Mouse (Mus musculus): ENCODE measurements at regions not wholly inside any gene's neighbourhood (a gene's known extent, or its start where the extent isn't known, plus 50 kb on each side); places are given as distances from the start of the nearest gene placed in this dataset.

DNA sequence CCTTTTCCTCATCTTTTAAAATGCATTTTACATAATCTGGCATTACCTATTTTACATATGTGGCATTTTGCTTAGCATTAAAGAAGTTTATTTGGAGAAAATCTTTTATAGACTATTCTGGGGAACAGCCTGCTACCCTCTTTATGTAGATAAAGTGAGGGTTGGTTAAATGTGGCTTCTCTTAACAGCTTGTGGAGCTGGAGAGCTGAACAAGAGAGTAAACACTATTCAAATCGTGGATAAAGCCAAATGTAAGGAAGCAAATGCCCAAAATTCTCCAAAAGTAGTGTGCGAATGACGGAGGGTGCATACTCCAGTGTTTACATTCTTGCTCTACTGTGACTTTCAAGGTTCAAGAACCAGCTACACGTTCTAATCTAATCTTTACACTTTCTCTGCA lies 833.9 kb upstream of the Tenm2 start:
- no peak overlapping the region for H3K4me2 ChIP-seq (ENCODE audit: low read depth, severe bottlenecking)
- H3K9ac ChIP-seq (ENCODE audit: low read length), result no peak overlapping the region
- H3K36me3 ChIP-seq (ENCODE audit: control insufficient read depth, insufficient read depth, low read length), result no peaks in the 10 kb centered on the region
- no peak overlapping the region for H3K27ac ChIP-seq (replicated peaks; ENCODE audit: low read depth, low read length)
- DNase-seq (ENCODE audit: low spot score) (no peak), ATAC-seq (ENCODE audit: insufficient number of reproducible peaks, low FRiP score, low TSS enrichment, low read depth) (no peak)
- no peaks in the 10 kb centered on the region for H3K9me3 ChIP-seq (ENCODE audit: control insufficient read depth, low read length)
- H3K27me3 ChIP-seq (ENCODE audit: control insufficient read depth, insufficient read depth, low read length), result no peaks in the 10 kb centered on the region
- no peaks in the 10 kb centered on the region for H3K4me1 ChIP-seq (ENCODE audit: control insufficient read depth, insufficient read depth, low read length)
- 73% methylated on average over 4 of the region's 4 CpGs for WGBS
- no peak overlapping the region for H3K4me3 ChIP-seq (ENCODE audit: low read depth, low read length)

DNA sequence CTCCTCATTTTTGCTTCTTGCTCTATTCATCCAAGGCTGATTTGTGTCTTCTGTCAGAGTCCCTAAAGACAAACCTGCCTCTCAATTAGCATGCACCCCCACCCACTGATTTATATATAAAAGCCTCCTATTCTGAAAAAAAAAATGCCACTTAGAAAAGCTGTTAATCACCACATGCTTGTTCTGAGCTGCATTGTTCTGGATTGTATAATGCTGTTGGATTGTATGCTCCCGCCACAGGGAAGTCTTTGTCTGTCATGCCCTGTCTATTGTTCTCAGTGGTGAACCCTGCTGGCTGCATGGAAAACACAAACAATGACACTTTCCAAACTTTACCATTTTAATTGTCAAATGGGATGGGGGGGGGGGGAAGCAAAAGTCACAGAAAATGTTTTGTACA lies 831.9 kb upstream of the Tenm2 start:
- DNase-seq (ENCODE audit: low spot score) (no peak), ATAC-seq (ENCODE audit: insufficient number of reproducible peaks, low FRiP score, low TSS enrichment, low read depth) (no peak)
- Histone ChIP-seq H3K27ac (replicated peaks; ENCODE audit: low read depth, low read length) (no peak overlapping the region), H3K4me3 (ENCODE audit: low read depth, low read length) (no peak overlapping the region), H3K36me3 (ENCODE audit: control insufficient read depth, insufficient read depth, low read length) (no peaks in the 10 kb centered on the region), H3K27me3 (ENCODE audit: control insufficient read depth, insufficient read depth, low read length) (no peaks in the 10 kb centered on the region), H3K4me1 (ENCODE audit: control insufficient read depth, insufficient read depth, low read length) (no peaks in the 10 kb centered on the region), H3K9me3 (ENCODE audit: control insufficient read depth, low read length) (no peaks in the 10 kb centered on the region), H3K4me2 (ENCODE audit: low read depth, severe bottlenecking) (no peak overlapping the region), H3K9ac (ENCODE audit: low read length) (no peak overlapping the region)
- WGBS, result 95% methylated on average over 1 of the region's 1 CpGs

DNA sequence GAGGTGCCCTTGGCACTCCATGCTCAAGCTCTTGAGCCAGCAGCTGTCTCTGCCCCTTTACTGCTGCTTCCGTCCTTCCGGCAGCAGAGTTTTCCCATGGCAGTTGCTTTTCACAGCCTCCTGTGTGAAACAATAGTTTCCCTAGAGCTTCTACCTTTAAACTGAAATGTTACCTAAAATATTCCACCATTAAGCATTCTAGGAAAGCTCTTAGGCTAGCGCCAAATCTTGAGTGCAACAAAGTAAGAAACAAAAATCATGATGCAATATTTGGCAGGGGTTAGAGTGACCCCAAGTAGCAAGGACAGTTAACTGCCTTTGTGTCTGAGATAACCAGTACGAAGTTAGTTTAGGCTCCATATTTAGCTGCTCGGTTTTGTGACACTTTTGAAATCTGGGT lies 830.3 kb upstream of the Tenm2 start:
- Histone ChIP-seq H3K27ac (replicated peaks; ENCODE audit: low read depth, low read length) (no peak overlapping the region), H3K4me3 (ENCODE audit: low read depth, low read length) (no peak overlapping the region), H3K36me3 (ENCODE audit: control insufficient read depth, insufficient read depth, low read length) (no peaks in the 10 kb centered on the region), H3K9ac (ENCODE audit: low read length) (no peak overlapping the region), H3K4me1 (ENCODE audit: control insufficient read depth, insufficient read depth, low read length) (no peaks in the 10 kb centered on the region), H3K27me3 (ENCODE audit: control insufficient read depth, insufficient read depth, low read length) (no peaks in the 10 kb centered on the region), H3K9me3 (ENCODE audit: control insufficient read depth, low read length) (no peaks in the 10 kb centered on the region), H3K4me2 (ENCODE audit: low read depth, severe bottlenecking) (no peak overlapping the region)
- 88% methylated on average over 5 of the region's 5 CpGs for WGBS
- DNase-seq (ENCODE audit: low spot score) (no peak), ATAC-seq (ENCODE audit: insufficient number of reproducible peaks, low FRiP score, low TSS enrichment, low read depth) (no peak)

DNA sequence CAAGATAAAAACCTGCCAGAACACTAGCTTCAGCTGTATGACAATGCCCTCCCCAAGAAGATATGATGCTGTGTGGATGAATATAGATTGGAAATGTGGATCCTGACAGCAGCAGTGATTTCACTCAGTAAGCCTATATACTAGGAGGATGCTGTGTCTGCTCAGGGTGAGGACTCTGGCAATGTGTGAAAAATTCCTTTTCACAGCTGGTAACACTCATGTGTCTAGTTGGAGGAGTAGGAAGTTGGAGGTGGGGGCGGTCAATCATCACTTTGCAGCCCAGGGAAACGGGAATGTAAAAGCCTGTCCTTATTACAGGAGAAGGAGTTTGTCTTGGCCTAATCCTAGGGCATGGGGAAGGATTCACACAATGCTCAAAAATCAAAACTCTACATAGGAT lies 824.3 kb upstream of the Tenm2 start:
- Histone ChIP-seq H3K4me2 (ENCODE audit: low read depth, severe bottlenecking) (no peak overlapping the region), H3K9ac (ENCODE audit: low read length) (no peak overlapping the region), H3K27me3 (ENCODE audit: control insufficient read depth, insufficient read depth, low read length) (no peaks in the 10 kb centered on the region), H3K27ac (replicated peaks; ENCODE audit: low read depth, low read length) (no peak overlapping the region), H3K4me1 (ENCODE audit: control insufficient read depth, insufficient read depth, low read length) (no peaks in the 10 kb centered on the region), H3K4me3 (ENCODE audit: low read depth, low read length) (no peak overlapping the region), H3K9me3 (ENCODE audit: control insufficient read depth, low read length) (no peaks in the 10 kb centered on the region), H3K36me3 (ENCODE audit: control insufficient read depth, insufficient read depth, low read length) (no peaks in the 10 kb centered on the region)
- 67% methylated on average over 2 of the region's 2 CpGs for WGBS
- ATAC-seq (ENCODE audit: insufficient number of reproducible peaks, low FRiP score, low TSS enrichment, low read depth) (no peak), DNase-seq (ENCODE audit: low spot score) (no peak)

DNA sequence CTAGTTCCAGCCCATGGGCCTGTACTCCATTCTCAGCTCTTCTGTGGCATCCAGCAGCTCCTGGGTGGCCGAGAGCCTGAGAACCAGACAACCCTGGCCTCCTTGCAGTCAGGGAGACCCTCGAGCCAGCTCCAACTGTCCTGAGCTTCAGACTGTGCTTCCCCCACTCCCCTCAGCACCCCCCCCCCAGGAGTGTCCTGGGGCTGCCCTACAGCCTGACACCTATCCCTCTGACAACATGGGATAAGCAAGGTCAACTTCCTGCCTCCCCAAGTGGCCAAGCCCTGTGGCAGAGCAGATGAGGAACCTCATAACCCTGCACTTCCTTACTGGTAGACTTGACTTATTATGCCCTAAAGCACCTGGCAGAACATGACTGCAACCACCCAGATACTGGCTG lies 823.1 kb upstream of the Tenm2 start:
- no peak for DNase-seq (ENCODE audit: low spot score)
- no peak overlapping the region for H3K9ac ChIP-seq (ENCODE audit: low read length)
- H3K36me3 ChIP-seq (ENCODE audit: control insufficient read depth, insufficient read depth, low read length), result no peaks in the 10 kb centered on the region
- no peaks in the 10 kb centered on the region for H3K27me3 ChIP-seq (ENCODE audit: control insufficient read depth, insufficient read depth, low read length)
- H3K4me2 ChIP-seq (ENCODE audit: low read depth, severe bottlenecking), result no peak overlapping the region
- H3K4me1 ChIP-seq (ENCODE audit: control insufficient read depth, insufficient read depth, low read length), result no peaks in the 10 kb centered on the region
- 72% methylated on average over 2 of the region's 2 CpGs for WGBS
- no peak overlapping the region for H3K27ac ChIP-seq (replicated peaks; ENCODE audit: low read depth, low read length)
- H3K9me3 ChIP-seq (ENCODE audit: control insufficient read depth, low read length), result no peaks in the 10 kb centered on the region
- H3K4me3 ChIP-seq (ENCODE audit: low read depth, low read length), result no peak overlapping the region
- no peak for ATAC-seq (ENCODE audit: insufficient number of reproducible peaks, low FRiP score, low TSS enrichment, low read depth)

DNA sequence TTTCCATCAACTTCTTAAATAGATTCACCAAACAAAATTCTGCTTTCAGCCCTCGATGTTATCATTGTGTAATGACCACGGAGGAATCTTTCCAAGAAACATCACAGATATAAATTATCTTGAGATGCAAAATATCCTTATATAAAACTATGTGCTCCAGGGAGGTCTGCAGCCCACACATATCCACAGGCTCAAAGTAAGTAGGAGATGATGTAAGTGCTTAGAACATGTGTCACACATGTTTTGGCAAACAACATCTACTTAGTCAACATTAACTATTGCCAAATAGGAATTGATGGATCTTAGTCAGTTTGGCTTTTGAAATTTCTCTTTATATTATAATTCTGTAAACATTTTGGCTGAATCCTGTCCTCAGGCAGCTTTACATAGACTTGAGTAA lies 800.8 kb upstream of the Tenm2 start:
- 82% methylated on average over 2 of the region's 2 CpGs for WGBS
- H3K4me3 ChIP-seq (ENCODE audit: low read depth, low read length), result no peak overlapping the region
- no peaks in the 10 kb centered on the region for H3K36me3 ChIP-seq (ENCODE audit: control insufficient read depth, insufficient read depth, low read length)
- no peak for DNase-seq (ENCODE audit: low spot score)
- no peak overlapping the region for H3K27ac ChIP-seq (replicated peaks; ENCODE audit: low read depth, low read length)
- no peak overlapping the region for H3K9ac ChIP-seq (ENCODE audit: low read length)
- no peak overlapping the region for H3K4me2 ChIP-seq (ENCODE audit: low read depth, severe bottlenecking)
- no peaks in the 10 kb centered on the region for H3K9me3 ChIP-seq (ENCODE audit: control insufficient read depth, low read length)
- H3K27me3 ChIP-seq (ENCODE audit: control insufficient read depth, insufficient read depth, low read length), result no peaks in the 10 kb centered on the region
- H3K4me1 ChIP-seq (ENCODE audit: control insufficient read depth, insufficient read depth, low read length), result no peaks in the 10 kb centered on the region
- ATAC-seq (ENCODE audit: insufficient number of reproducible peaks, low FRiP score, low TSS enrichment, low read depth), result no peak

DNA sequence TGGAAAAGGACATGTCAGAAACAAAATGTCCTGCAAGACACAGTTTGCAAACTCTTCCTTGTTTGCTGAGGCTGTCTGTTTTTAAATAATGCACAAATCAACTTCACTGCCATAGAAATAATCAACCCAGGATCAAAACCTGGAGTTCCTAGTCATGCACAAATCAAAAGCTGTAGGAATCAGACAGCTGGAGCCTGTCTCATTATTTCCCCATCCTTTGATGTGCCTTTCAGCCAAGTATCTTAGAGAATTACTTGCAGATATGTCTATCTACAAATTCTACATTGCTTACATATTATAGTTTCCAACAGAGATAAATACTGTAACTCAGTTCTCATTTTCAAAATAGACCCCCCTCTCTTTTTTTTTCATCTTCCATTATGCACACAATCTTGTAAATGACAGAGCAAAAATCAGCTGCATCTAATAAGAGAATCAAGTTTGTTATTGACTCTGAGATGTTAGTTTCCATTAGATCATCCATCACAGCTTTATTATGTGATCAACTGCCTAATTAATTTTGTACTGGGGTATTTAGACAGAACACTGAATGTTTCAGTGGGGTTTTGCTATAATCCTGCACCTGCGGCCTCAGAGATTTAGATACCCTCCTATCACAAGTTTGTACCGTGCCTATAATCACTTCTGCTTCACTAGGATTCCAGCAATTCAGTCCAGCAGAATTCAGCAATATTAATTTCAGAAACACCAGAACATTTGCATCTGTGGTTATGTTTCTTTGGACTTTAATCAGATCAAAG lies 798.9 kb upstream of the Tenm2 start:
- no peak overlapping the region for H3K4me3 ChIP-seq (ENCODE audit: low read depth, low read length)
- no peak for ATAC-seq (ENCODE audit: insufficient number of reproducible peaks, low FRiP score, low TSS enrichment, low read depth)
- no peak overlapping the region for H3K4me2 ChIP-seq (ENCODE audit: low read depth, severe bottlenecking)
- H3K9ac ChIP-seq (ENCODE audit: low read length), result no peak overlapping the region
- DNase-seq (ENCODE audit: low spot score), result no peak
- WGBS, result 86% methylated on average over 2 of the region's 2 CpGs
- H3K4me1 ChIP-seq (ENCODE audit: control insufficient read depth, insufficient read depth, low read length), result no peaks in the 10 kb centered on the region
- H3K27me3 ChIP-seq (ENCODE audit: control insufficient read depth, insufficient read depth, low read length), result no peaks in the 10 kb centered on the region
- H3K36me3 ChIP-seq (ENCODE audit: control insufficient read depth, insufficient read depth, low read length), result no peaks in the 10 kb centered on the region
- no peaks in the 10 kb centered on the region for H3K9me3 ChIP-seq (ENCODE audit: control insufficient read depth, low read length)
- no peak overlapping the region for H3K27ac ChIP-seq (replicated peaks; ENCODE audit: low read depth, low read length)

DNA sequence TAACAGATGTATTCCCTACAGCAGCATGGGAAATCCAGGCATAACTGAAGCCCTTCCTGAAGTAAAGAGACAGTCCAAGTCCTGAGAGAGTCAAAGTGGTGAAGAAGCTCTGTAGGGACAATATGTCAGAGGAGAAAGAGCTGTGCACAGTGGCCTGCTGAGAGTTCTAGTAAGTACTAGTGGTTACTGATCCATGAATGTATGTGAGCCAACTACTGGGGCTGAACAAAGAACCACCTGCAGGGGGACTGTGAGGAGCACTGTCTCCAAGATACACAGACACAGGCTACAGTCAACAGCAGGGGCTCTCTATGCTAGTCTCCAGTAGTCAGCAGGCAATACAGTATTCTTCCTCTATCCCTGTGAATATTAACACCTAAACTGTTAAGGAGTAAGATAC lies 785.9 kb upstream of the Tenm2 start:
- Histone ChIP-seq H3K4me1 (ENCODE audit: control insufficient read depth, insufficient read depth, low read length) (no peaks in the 10 kb centered on the region), H3K27ac (replicated peaks; ENCODE audit: low read depth, low read length) (no peak overlapping the region), H3K9ac (ENCODE audit: low read length) (no peak overlapping the region), H3K4me3 (ENCODE audit: low read depth, low read length) (no peak overlapping the region), H3K27me3 (ENCODE audit: control insufficient read depth, insufficient read depth, low read length) (no peaks in the 10 kb centered on the region), H3K36me3 (ENCODE audit: control insufficient read depth, insufficient read depth, low read length) (no peaks in the 10 kb centered on the region), H3K4me2 (ENCODE audit: low read depth, severe bottlenecking) (no peak overlapping the region), H3K9me3 (ENCODE audit: control insufficient read depth, low read length) (no peaks in the 10 kb centered on the region)
- ATAC-seq (ENCODE audit: insufficient number of reproducible peaks, low FRiP score, low TSS enrichment, low read depth) (no peak), DNase-seq (ENCODE audit: low spot score) (no peak)

DNA sequence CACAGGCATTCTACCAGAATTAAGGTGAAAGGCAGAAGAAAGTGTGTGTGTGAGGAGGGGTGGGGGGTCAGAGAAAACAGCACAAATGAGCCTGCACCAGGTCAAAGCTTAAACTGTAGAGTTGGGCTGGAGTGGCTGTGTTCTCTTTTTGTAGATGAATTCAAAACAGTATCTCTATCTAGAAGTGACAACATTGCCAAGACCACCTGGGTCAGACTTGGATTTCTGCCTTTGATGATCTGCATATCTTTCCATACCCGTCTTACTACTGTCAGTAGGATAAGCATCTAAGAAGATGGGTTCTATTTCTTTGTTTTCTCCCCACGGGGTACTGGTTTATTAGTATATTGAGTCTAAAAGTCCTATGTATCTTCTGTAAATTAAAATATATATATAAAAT lies 742.4 kb upstream of the Tenm2 start:
- H3K4me3 ChIP-seq (ENCODE audit: low read depth, low read length), result no peak overlapping the region
- ATAC-seq (ENCODE audit: insufficient number of reproducible peaks, low FRiP score, low TSS enrichment, low read depth) (no peak), DNase-seq (ENCODE audit: low spot score) (no peak)
- no peak overlapping the region for H3K27ac ChIP-seq (replicated peaks; ENCODE audit: low read depth, low read length)
- H3K4me2 ChIP-seq (ENCODE audit: low read depth, severe bottlenecking), result no peak overlapping the region
- WGBS, result 90% methylated on average over 2 of the region's 2 CpGs
- no peaks in the 10 kb centered on the region for H3K36me3 ChIP-seq (ENCODE audit: control insufficient read depth, insufficient read depth, low read length)
- no peaks in the 10 kb centered on the region for H3K4me1 ChIP-seq (ENCODE audit: control insufficient read depth, insufficient read depth, low read length)
- H3K27me3 ChIP-seq (ENCODE audit: control insufficient read depth, insufficient read depth, low read length), result no peaks in the 10 kb centered on the region
- no peaks in the 10 kb centered on the region for H3K9me3 ChIP-seq (ENCODE audit: control insufficient read depth, low read length)
- no peak overlapping the region for H3K9ac ChIP-seq (ENCODE audit: low read length)

Measured in limb, embryonic 11.5 days (tissue).